Mouse (Mus musculus) spleen, adult 2 months (tissue): ENCODE results near the gene Tnip3. TPM values are rescaled to one million over a fixed set of nuclear protein-coding genes. Genes with fewer than 3 reads are reported as not detected.

Experiments used
- DNase-seq, 2 experiments: peaks; one replicate each; pipeline versions ENCODE4 v3.0.0 to v3.0.0-alpha.2; 2012 to 2021; ENCODE audit warnings: low spot score in 2 of 2, low read depth in 1 of 2
- H3K27ac ChIP-seq: fragments of 200-500 bp; 2 replicates; pipeline ENCODE4 v1.5.1; 2012; ENCODE audit warnings: low read length, inconsistent platforms; ENCODE audit not compliant: insufficient read depth
- H3K27me3 ChIP-seq: fragments of 200-500 bp; 2 replicates; pipeline ENCODE4 v1.6.1; 2012; ENCODE audit warnings: mild to moderate bottlenecking, moderate library complexity, low read length, inconsistent platforms; ENCODE audit not compliant: control insufficient read depth, insufficient read depth
- H3K36me3 ChIP-seq: fragments of 200-500 bp; 2 replicates; pipeline ENCODE4 v1.6.1; 2012; ENCODE audit warnings: mild to moderate bottlenecking, low read length, inconsistent platforms; ENCODE audit not compliant: control insufficient read depth, insufficient read depth
- H3K4me1 ChIP-seq: fragments of 200-500 bp; 2 replicates; pipeline ENCODE4 v1.6.1; 2011; ENCODE audit warnings: inconsistent platforms; ENCODE audit not compliant: control insufficient read depth, insufficient read depth, insufficient read length
- H3K4me3 ChIP-seq: fragments of 200-500 bp; 2 replicates; pipeline ENCODE4 v1.5.1; 2011; ENCODE audit warnings: mild to moderate bottlenecking, inconsistent platforms; ENCODE audit not compliant: insufficient read depth, insufficient read length; ENCODE audit errors: extremely low read depth
- CTCF ChIP-seq: fragments of 200-500 bp; IDR thresholded peaks from 2 replicates; pipeline ENCODE4 v1.5.1; 2011; ENCODE audit warnings: mild to moderate bottlenecking, inconsistent platforms; ENCODE audit not compliant: insufficient read depth, insufficient read length, insufficient replicate concordance; ENCODE audit errors: extremely low read depth
- POLR2A ChIP-seq: fragments of 200-500 bp; IDR thresholded peaks from 2 replicates; pipeline ENCODE4 v1.6.1; 2011; ENCODE audit warnings: low read depth, low read length, inconsistent platforms
- WGBS: fragments of 180-500 bp; shearing (Covaris S2); methylation state at CpG from one replicate; pipeline ENCODE4 v1.1.7; 2018; 5-methylcytosine and 5-hydroxymethylcytosine counted together
- polyA plus RNA-seq: library from polyadenylated mRNA; depleted of rRNA; stranded (reverse); fragments of >200 nt; gene quantifications from 2 replicates; pipeline ENCODE4 v1.2.3, GENCODE M21; 2012; rRNA removed

Gene Tnip3
- 0.11 and 0.19 TPM in 2 replicates for polyA plus RNA-seq

- Histone ChIP-seq H3K4me3 (no peak within 1 kb of the TSS), H3K27ac (no peak within 1 kb of the TSS), H3K27me3 (no peaks in the 10 kb centered on the region), H3K36me3 (no peaks in the 10 kb centered on the region), H3K4me1 (no peaks in the 10 kb centered on the region; the same call in 1 of the 2 replicates)
- no peak for DNase-seq
- 30% methylated on average over 5 of the region's 5 CpGs for WGBS
- no peak for TF ChIP-seq POLR2A
- TF ChIP-seq CTCF: no peak
These were observed at the start of gene Tnip3 for GRCm38 (mm10) chr6:65525192-65525591. Gene Tnip3, plus strand, starts transcription at chr6:65525313.

DNA sequence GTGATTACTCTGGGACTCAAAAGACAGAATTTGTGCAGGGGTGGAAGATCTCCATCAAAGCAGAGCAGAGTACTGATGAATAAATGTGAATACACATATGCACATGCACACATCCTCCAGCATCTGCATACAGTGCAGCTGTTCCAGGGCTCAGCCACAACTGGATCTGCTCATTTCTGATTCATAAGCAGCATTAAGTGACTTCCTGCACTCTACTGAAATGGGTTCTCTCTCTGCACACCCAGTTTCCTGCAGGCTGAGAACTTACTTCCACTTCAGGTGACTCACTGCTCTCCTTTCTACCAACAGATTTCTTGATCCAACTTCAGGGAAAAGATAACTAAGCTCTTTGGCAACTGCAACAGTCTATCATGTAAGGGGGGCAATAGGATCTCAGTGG lies 26.3 kb upstream of the Tnip3 start:
- Histone ChIP-seq H3K4me3 (no peak overlapping the region), H3K4me1 (no peaks in the 10 kb centered on the region), H3K36me3 (no peaks in the 10 kb centered on the region), H3K27me3 (no peaks in the 10 kb centered on the region), H3K27ac (no peak overlapping the region)
- no peak for DNase-seq
- TF ChIP-seq POLR2A (no peak), CTCF (no peak)

- no peaks in the 10 kb centered on the region for H3K36me3 ChIP-seq
- H3K4me3 ChIP-seq: no peak overlapping the region
- no peak overlapping the region for H3K27ac ChIP-seq
- no peaks in the 10 kb centered on the region for H3K27me3 ChIP-seq
- peak; percentile 65; the same call in 1 of the 2 replicates for TF ChIP-seq CTCF
- TF ChIP-seq POLR2A: no peak
- no peaks in the 10 kb centered on the region for H3K4me1 ChIP-seq
- peak; percentile 45 to 56 for DNase-seq
- WGBS: 47% methylated on average over 4 of the region's 4 CpGs
These were observed 15.0 kb upstream of the Tnip3 start for GRCm38 (mm10) chr6:65510051-65510669.

DNA sequence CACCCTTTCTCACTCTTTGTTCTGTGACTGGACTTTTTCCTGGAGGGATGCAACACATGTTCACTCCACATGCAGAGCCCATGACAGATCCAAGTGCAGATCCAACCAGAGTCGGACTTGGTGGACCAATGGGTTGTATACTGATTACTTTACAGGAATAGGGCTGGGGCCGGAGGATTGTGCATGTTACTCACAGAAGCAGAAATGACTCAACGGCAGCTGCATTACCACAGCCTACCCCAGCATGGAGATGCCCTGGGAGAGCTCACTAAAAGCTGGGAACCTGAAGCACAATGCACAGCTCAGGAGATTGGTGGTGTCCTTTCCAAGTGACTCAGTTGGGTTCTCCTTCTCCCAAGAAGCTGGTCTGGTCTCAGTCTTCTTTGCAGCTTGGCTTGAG lies 11.3 kb upstream of the Tnip3 start:
- H3K27ac ChIP-seq: no peak overlapping the region
- DNase-seq: no peak
- TF ChIP-seq POLR2A: no peak
- TF ChIP-seq CTCF: no peak
- WGBS: 91% methylated on average over 3 of the region's 3 CpGs
- no peak overlapping the region for H3K4me3 ChIP-seq
- H3K27me3 ChIP-seq: no peaks in the 10 kb centered on the region
- H3K36me3 ChIP-seq: no peaks in the 10 kb centered on the region
- no peaks in the 10 kb centered on the region for H3K4me1 ChIP-seq

- no peaks in the 10 kb centered on the region for H3K27me3 ChIP-seq
- no peak for TF ChIP-seq POLR2A
- no peak for TF ChIP-seq CTCF
- peak overlapping the region; percentile 16; the same call in 1 of the 2 replicates for H3K27ac ChIP-seq
- H3K4me1 ChIP-seq: no peaks in the 10 kb centered on the region
- no peak overlapping the region for H3K4me3 ChIP-seq
- H3K36me3 ChIP-seq: no peaks in the 10 kb centered on the region
- DNase-seq: no peak
- 82% methylated on average over 8 of the region's 8 CpGs for WGBS
These were observed 8.4 kb upstream of the Tnip3 start for GRCm38 (mm10) chr6:65516759-65517158.

DNA sequence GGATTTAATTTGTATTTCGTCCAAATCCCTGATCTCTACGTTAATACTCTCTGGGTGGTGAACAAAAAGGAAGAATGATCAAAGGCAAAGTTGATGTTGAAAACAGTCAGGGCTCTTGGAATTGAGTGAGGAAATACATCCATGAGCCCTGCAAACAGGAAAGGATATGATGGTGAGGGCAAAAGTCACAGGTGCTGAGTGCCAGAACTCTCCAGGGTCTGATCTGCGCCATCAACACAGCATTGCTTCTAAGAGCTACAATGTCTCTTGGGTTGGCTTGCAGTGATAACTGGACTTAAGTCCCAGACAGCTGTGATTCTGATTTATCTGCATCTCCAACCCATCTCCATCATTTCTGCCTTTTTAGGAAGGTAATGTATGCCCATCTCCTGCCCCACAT lies 4.3 kb upstream of the Tnip3 start:
- H3K36me3 ChIP-seq: no peaks in the 10 kb centered on the region
- no peak for DNase-seq
- TF ChIP-seq CTCF (no peak), POLR2A (no peak)
- H3K4me3 ChIP-seq: no peak overlapping the region
- H3K27me3 ChIP-seq: no peaks in the 10 kb centered on the region
- H3K27ac ChIP-seq: no peak overlapping the region
- WGBS: 91% methylated on average over 3 of the region's 3 CpGs
- H3K4me1 ChIP-seq: no peaks in the 10 kb centered on the region

- Histone ChIP-seq H3K27ac (no peak overlapping the region), H3K4me1 (no peaks in the 10 kb centered on the region; the same call in 1 of the 2 replicates), H3K36me3 (no peaks in the 10 kb centered on the region), H3K4me3 (no peak overlapping the region), H3K27me3 (no peaks in the 10 kb centered on the region)
- TF ChIP-seq CTCF (no peak), POLR2A (no peak)
- DNase-seq: no peak
- WGBS: 2% methylated on average over 1 of the region's 1 CpGs
These were observed 2.8 kb downstream of the Tnip3 start for GRCm38 (mm10) chr6:65527892-65528291.
